12 mouse cellular contexts compared by ENCODE assay signal in the genomic region with DNA sequence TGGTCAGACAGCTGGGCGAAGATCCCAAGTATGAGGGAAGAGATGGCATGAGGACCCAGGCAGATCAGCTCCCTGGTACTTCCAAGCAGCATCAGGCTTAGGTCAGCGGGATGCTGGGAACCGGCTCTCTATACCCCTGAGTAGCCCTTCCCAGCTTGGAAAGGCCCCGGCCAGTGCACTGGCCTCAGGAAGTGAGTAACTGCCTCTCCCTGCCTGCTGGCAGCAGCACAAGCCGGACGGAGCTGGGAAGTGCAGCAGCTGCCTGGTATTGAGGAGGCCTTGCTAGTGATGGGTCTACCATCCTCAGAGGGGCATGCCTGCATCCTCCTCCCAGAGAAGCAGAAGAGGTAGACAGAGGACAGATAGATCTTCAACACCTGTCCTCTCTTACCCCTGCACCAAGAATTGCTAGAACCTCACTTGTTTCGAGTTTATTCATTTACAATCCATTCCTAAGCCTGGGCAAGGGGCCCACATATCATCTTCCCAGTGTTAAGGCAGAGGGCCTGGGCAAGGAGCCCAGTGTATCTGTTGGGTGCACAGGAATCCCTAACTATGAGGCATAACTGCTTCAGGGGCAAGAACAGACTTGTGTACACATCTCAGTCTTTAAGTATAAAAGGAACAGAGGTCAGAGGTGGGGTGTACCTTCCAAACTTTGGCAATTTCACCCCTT. TPM values are rescaled to one million over a fixed set of nuclear protein-coding genes. Genes with fewer than 3 reads are reported as not detected.
DNase-seq lines count a peak whose midpoint lies in the region; ATAC-seq and TF ChIP-seq lines count a peak whose summit lies in the region.
"Had no signal": no experiment of that assay in that cellular context is flagged by ENCODE, and none has a peak within 500 bp of the region (broad histone marks: within the 10 kb centered on the region; RNA-seq: fewer than 3 reads in every experiment).

No protein-coding gene starts in this region.

- H3K4me2 ChIP-seq in intestine, postnatal 0 days (replicated peaks; ENCODE audit: low read depth): no peak overlapping the region
- H3K4me2 ChIP-seq in stomach, embryonic 15.5 days: no peak overlapping the region
- no peak overlapping the region for H3K4me2 ChIP-seq in forebrain, embryonic 13.5 days
- H3K4me2 ChIP-seq: midbrain, embryonic 13.5 days had no signal

- DNase-seq in liver, adult 2 months (ENCODE audit: extremely low read depth, low read depth, low spot score): no peak
- DNase-seq in liver: no peak
- peak; percentile 66 for DNase-seq in gastrocnemius, postnatal 25 days
- DNase-seq in left cerebral cortex, adult 9 months (ENCODE audit: low spot score in 2 of 2): no peak
- no peak for DNase-seq in left cerebral cortex, adult 8-10 months (ENCODE audit: low spot score in 2 of 2)

- TF ChIP-seq POLR2A in liver, adult 2 months (IDR thresholded peaks at IDR 0.05; ENCODE audit: extremely low read depth, insufficient read depth, low read length): no peak

- H3K4me1 ChIP-seq in liver, adult 2 months (ENCODE audit: control insufficient read depth, insufficient read depth, low read length): no peaks in the 10 kb centered on the region
- H3K4me1 ChIP-seq in intestine, postnatal 0 days (replicated peaks; ENCODE audit: control insufficient read depth, insufficient read depth, low read length): no peaks in the 10 kb centered on the region
- peaks cover 18% of the 10 kb centered on the region for H3K4me1 ChIP-seq in stomach, embryonic 15.5 days
- 0 out of 2 replicates have a peak, but pooled peaks cover 5% of the 10 kb centered on the region for H3K4me1 ChIP-seq in forebrain, embryonic 13.5 days

- ATAC-seq in intestine, postnatal 0 days: no peak
- no peak for ATAC-seq in stomach, embryonic 15.5 days (ENCODE audit: insufficient read depth, low FRiP score, low read depth)
- no peak for ATAC-seq in forebrain, embryonic 13.5 days
- ATAC-seq: midbrain, embryonic 13.5 days had no signal

- H3K79me2 ChIP-seq in liver, adult 2 months (ENCODE audit: control insufficient read depth, insufficient read depth, low read length): no peaks in the 10 kb centered on the region

- peak overlapping the region; percentile 20 for H3K27ac ChIP-seq in liver, adult 2 months (replicated peaks; ENCODE audit: insufficient read depth, low read depth, low read length)
- peak overlapping the region; percentile 41; the same call in 1 of the 2 replicates for H3K27ac ChIP-seq in intestine, postnatal 0 days (ENCODE audit: low read depth, low read length)
- peak overlapping the region; percentile 5; the same call in 1 of the 2 replicates for H3K27ac ChIP-seq in stomach, embryonic 15.5 days
- H3K27ac ChIP-seq in forebrain, embryonic 13.5 days: no peak overlapping the region
- H3K27ac ChIP-seq: midbrain, embryonic 13.5 days had no signal

- H3K9me3 ChIP-seq in intestine, postnatal 0 days (ENCODE audit: control insufficient read depth): no peaks in the 10 kb centered on the region
- H3K9me3 ChIP-seq in stomach, embryonic 15.5 days: no peaks in the 10 kb centered on the region
- H3K9me3 ChIP-seq in forebrain, embryonic 13.5 days (replicated peaks): no peaks in the 10 kb centered on the region; the same call in 1 of the 2 replicates
- H3K9me3 ChIP-seq: midbrain, embryonic 13.5 days had no signal

- 0 out of 2 replicates have a peak, but pooled peaks have one; percentile 6 for TF ChIP-seq CTCF in liver, adult 2 months (IDR thresholded peaks at IDR 0.05; ENCODE audit: low read depth, low read length)
- no peak for TF ChIP-seq CTCF in intestine, postnatal 0 days (IDR thresholded peaks at IDR 0.05; ENCODE audit: low read depth)

- 63% methylated on average over 7 of the region's 7 CpGs for WGBS in liver, adult 2 months
- WGBS in intestine, postnatal 0 days: 70% methylated on average over 7 of the region's 7 CpGs
- WGBS in stomach, embryonic 15.5 days: 63% methylated on average over 7 of the region's 7 CpGs
- WGBS in forebrain, embryonic 13.5 days: 71% methylated on average over 7 of the region's 7 CpGs

- no peaks in the 10 kb centered on the region for H3K36me3 ChIP-seq in liver, adult 2 months (ENCODE audit: control insufficient read depth, insufficient read depth, low read length)
- H3K36me3 ChIP-seq in intestine, postnatal 0 days (ENCODE audit: control insufficient read depth, insufficient read depth): no peaks in the 10 kb centered on the region
- H3K36me3 ChIP-seq in stomach, embryonic 15.5 days: no peaks in the 10 kb centered on the region
- no peaks in the 10 kb centered on the region for H3K36me3 ChIP-seq in forebrain, embryonic 13.5 days (ENCODE audit: poor library complexity, severe bottlenecking)
- H3K36me3 ChIP-seq: midbrain, embryonic 13.5 days had no signal

- H3K4me3 ChIP-seq in liver, adult 2 months (ENCODE audit: insufficient read depth, low read depth, low read length): no peak overlapping the region
- no peak overlapping the region for H3K4me3 ChIP-seq in intestine, postnatal 0 days (ENCODE audit: low read depth, low read length)
- H3K4me3 ChIP-seq in stomach, embryonic 15.5 days (replicated peaks): no peak overlapping the region
- H3K4me3 ChIP-seq in forebrain, embryonic 13.5 days: no peak overlapping the region
- H3K4me3 ChIP-seq: midbrain, embryonic 13.5 days had no signal

- H3K9ac ChIP-seq in liver, adult 2 months (ENCODE audit: low read depth, low read length): no peak overlapping the region
- no peak overlapping the region for H3K9ac ChIP-seq in intestine, postnatal 0 days (ENCODE audit: low read depth, low read length)
- no peak overlapping the region for H3K9ac ChIP-seq in stomach, embryonic 15.5 days
- no peak overlapping the region for H3K9ac ChIP-seq in forebrain, embryonic 13.5 days
- H3K9ac ChIP-seq: midbrain, embryonic 13.5 days had no signal

- no peaks in the 10 kb centered on the region for H3K27me3 ChIP-seq in liver, adult 2 months (ENCODE audit: control insufficient read depth, insufficient read depth, low read length)
- H3K27me3 ChIP-seq in intestine, postnatal 0 days (replicated peaks; ENCODE audit: control insufficient read depth, insufficient read depth, low read length): peaks cover 7% of the 10 kb centered on the region; the same call in 1 of the 2 replicates
- peaks cover 5% of the 10 kb centered on the region; the same call in 1 of the 2 replicates for H3K27me3 ChIP-seq in stomach, embryonic 15.5 days (replicated peaks)
- H3K27me3 ChIP-seq in forebrain, embryonic 13.5 days: peaks cover 15% of the 10 kb centered on the region

RNA-seq across cellular contexts. Expression of a gene that starts 5.6 kb away (rescaled TPM):
- 0.09 and 0.13 TPM in 2 replicates for total RNA-seq in liver, adult 2 months (2014; rRNA removed)
- polyA plus RNA-seq in liver, adult 2 months (2012; rRNA removed): 0.06 TPM in 1 of 2 replicates, not detected in the other
- total RNA-seq in gastrocnemius, postnatal 25 days (2021): under 1 TPM; 0.35 to 0.49 TPM
- 3.8 and 4.4 TPM in 2 replicates for polyA plus RNA-seq in intestine, postnatal 0 days (2015; fragmentation: Nextera tagmentation; extraction: Ambion mirVana)
- polyA plus RNA-seq in stomach, embryonic 15.5 days (2015; fragmentation: Nextera tagmentation; extraction: Ambion mirVana): 3.5 TPM in 2 replicates
- total RNA-seq in left cerebral cortex, adult 8-10 months (2022): 1 to 10 TPM in 3 of 4 experiments, under 1 TPM in 1; 0.68 to 1.2 (median 1.2) TPM
- 0.21 and 0.29 TPM in 2 replicates for polyA plus RNA-seq in forebrain, embryonic 13.5 days (2015; fragmentation: Nextera tagmentation; extraction: Ambion mirVana)

RNA-seq across cellular contexts. Expression of a gene that starts 45.5 kb away (rescaled TPM):
- not detected in 2 replicates for total RNA-seq in liver, adult 2 months (2014; rRNA removed)
- polyA plus RNA-seq in liver, adult 2 months (2012; rRNA removed): not detected in 2 replicates
- not detected for total RNA-seq in gastrocnemius, postnatal 25 days (2021)
- 0.40 and 0.58 TPM in 2 replicates for polyA plus RNA-seq in intestine, postnatal 0 days (2015; fragmentation: Nextera tagmentation; extraction: Ambion mirVana)
- 0.26 and 0.44 TPM in 2 replicates for polyA plus RNA-seq in stomach, embryonic 15.5 days (2015; fragmentation: Nextera tagmentation; extraction: Ambion mirVana)
- not detected for total RNA-seq in left cerebral cortex, adult 8-10 months (2022)
- polyA plus RNA-seq in forebrain, embryonic 13.5 days (2015; fragmentation: Nextera tagmentation; extraction: Ambion mirVana): not detected in 2 replicates
- total RNA-seq: ES-E14 had no signal
- polyA plus RNA-seq: heart, embryonic 14.5 days; limb, embryonic 11.5 days had no signal
